Mouse (Mus musculus): ENCODE measurements at regions not wholly inside any gene's neighbourhood (a gene's known extent, or its start where the extent isn't known, plus 50 kb on each side); places are given as distances from the start of the nearest gene placed in this dataset.
A peak's percentile ranks its signal among the peaks of the same experiment; 100 is the strongest.

- TF ChIP-seq CTCF (conservative IDR thresholded peaks at IDR 0.05): no peak
- DNase-seq (ENCODE audit: low spot score in 2 of 2): no peak
- no peak overlapping the region for H3K4me3 ChIP-seq
- H3K27ac ChIP-seq: no peak overlapping the region
Observed at GRCm38 (mm10) chr4:105531651-105532425, 257.8 kb upstream of the Gm12728 start.

- H3K4me3 ChIP-seq: no peak overlapping the region
- DNase-seq (ENCODE audit: low spot score in 2 of 2): no peak
- TF ChIP-seq CTCF (conservative IDR thresholded peaks at IDR 0.05): no peak
- no peak overlapping the region for H3K27ac ChIP-seq
Observed at GRCm38 (mm10) chr4:105535451-105535850, 254.2 kb upstream of the Gm12728 start.

- Histone ChIP-seq H3K27ac (no peak overlapping the region), H3K4me3 (no peak overlapping the region)
- DNase-seq (ENCODE audit: low spot score in 2 of 2): no peak
- TF ChIP-seq CTCF (conservative IDR thresholded peaks at IDR 0.05): no peak
Observed at GRCm38 (mm10) chr4:105545486-105545885, 244.2 kb upstream of the Gm12728 start.

- TF ChIP-seq CTCF (conservative IDR thresholded peaks at IDR 0.05): no peak
- no peak for DNase-seq (ENCODE audit: low spot score in 2 of 2)
- Histone ChIP-seq H3K4me3 (no peak overlapping the region), H3K27ac (no peak overlapping the region)
Observed at GRCm38 (mm10) chr4:105549744-105550440, 239.8 kb upstream of the Gm12728 start.

- no peak for DNase-seq (ENCODE audit: low spot score in 2 of 2)
- Histone ChIP-seq H3K4me3 (no peak overlapping the region), H3K27ac (no peak overlapping the region)
- TF ChIP-seq CTCF (conservative IDR thresholded peaks at IDR 0.05): peak; percentile 53
Observed at GRCm38 (mm10) chr4:105551966-105552685, 237.5 kb upstream of the Gm12728 start.

GRCm38 (mm10) chr4:105554994-105555393, 234.7 kb upstream of the Gm12728 start:
- DNase-seq (ENCODE audit: low spot score in 2 of 2): no peak
- no peak for TF ChIP-seq CTCF (conservative IDR thresholded peaks at IDR 0.05)
- Histone ChIP-seq H3K4me3 (no peak overlapping the region), H3K27ac (no peak overlapping the region)

- no peak for TF ChIP-seq CTCF (conservative IDR thresholded peaks at IDR 0.05)
- no peak overlapping the region for H3K4me3 ChIP-seq
- no peak overlapping the region for H3K27ac ChIP-seq
- DNase-seq (ENCODE audit: low spot score in 2 of 2): peak; percentile 27 to 41
Observed at GRCm38 (mm10) chr4:105555941-105556340, 233.7 kb upstream of the Gm12728 start.

- no peak for TF ChIP-seq CTCF (conservative IDR thresholded peaks at IDR 0.05)
- Histone ChIP-seq H3K4me3 (no peak overlapping the region), H3K27ac (no peak overlapping the region)
- DNase-seq (ENCODE audit: low spot score in 2 of 2): no peak
Observed at GRCm38 (mm10) chr4:105557396-105557795, 232.3 kb upstream of the Gm12728 start.

GRCm38 (mm10) chr4:105560055-105560454, 229.6 kb upstream of the Gm12728 start:
- Histone ChIP-seq H3K27ac (no peak overlapping the region), H3K4me3 (no peak overlapping the region)
- no peak for TF ChIP-seq CTCF (conservative IDR thresholded peaks at IDR 0.05)
- DNase-seq (ENCODE audit: low spot score in 2 of 2): no peak

- no peak for DNase-seq (ENCODE audit: low spot score in 2 of 2)
- Histone ChIP-seq H3K27ac (no peak overlapping the region), H3K4me3 (no peak overlapping the region)
- TF ChIP-seq CTCF (conservative IDR thresholded peaks at IDR 0.05): no peak
Observed at GRCm38 (mm10) chr4:105560781-105561180, 228.9 kb upstream of the Gm12728 start.

GRCm38 (mm10) chr4:105561611-105562010, 228.1 kb upstream of the Gm12728 start:
- no peak overlapping the region for H3K4me3 ChIP-seq
- no peak for TF ChIP-seq CTCF (conservative IDR thresholded peaks at IDR 0.05)
- H3K27ac ChIP-seq: no peak overlapping the region
- no peak for DNase-seq (ENCODE audit: low spot score in 2 of 2)

- Histone ChIP-seq H3K4me3 (no peak overlapping the region), H3K27ac (no peak overlapping the region)
- TF ChIP-seq CTCF (conservative IDR thresholded peaks at IDR 0.05): no peak
- no peak for DNase-seq (ENCODE audit: low spot score in 2 of 2)
Observed at GRCm38 (mm10) chr4:105565796-105566195, 223.9 kb upstream of the Gm12728 start.

Data from layer of hippocampus, adult 2 months (tissue).